Mouse (Mus musculus) embryonic fibroblast, embryonic 13.5 days (primary cell): ENCODE results near the gene Cfap46.

Experiments
- CTCF ChIP-seq: IDR thresholded peaks from 2 replicates; pipeline ENCODE4 v1.5.1; 2011; ENCODE audit warnings: mild to moderate bottlenecking, control low read depth, low read length, moderate library complexity, borderline replicate concordance; ENCODE audit not compliant: insufficient read depth
- POLR2A ChIP-seq: IDR thresholded peaks from 2 replicates; pipeline ENCODE4 v1.6.1; 2011; ENCODE audit warnings: low read depth, mild to moderate bottlenecking, control low read depth, low read length, moderate library complexity

DNA sequence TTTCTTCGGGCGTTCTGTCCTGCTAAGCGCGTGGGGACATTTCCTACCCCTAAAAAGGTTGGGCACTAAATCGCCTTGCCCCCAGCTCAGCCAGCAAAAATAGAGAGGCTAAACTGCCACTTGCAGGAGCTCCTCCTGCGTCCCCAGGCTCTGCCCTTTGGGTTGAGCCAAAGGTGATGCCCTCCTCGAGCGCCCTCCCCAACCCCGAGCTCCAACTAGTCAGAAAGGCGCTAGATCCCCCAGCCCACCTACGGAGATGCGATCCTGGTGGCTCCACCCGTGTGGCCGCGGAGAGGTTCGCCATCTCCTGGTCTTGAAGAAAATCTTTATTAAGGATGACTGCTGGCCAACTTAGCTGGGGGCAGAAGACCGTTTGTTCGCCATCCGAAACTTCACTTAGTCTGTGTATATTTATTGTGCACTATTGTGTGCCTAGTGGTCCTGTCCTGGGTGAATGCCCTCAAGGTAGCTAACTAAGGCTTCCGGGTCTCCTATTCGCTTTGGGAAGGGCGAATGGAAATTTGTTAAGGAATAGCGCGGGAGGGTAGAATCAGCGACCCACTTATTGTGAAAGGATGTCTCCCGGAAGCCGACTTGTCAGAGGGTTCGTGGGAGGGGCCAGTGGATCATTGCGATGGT lies 98.3 kb downstream of the Cfap46 start:
- TF ChIP-seq CTCF (no peak), POLR2A (no peak)
